Mouse (Mus musculus) B cell, adult 67 days (primary cell): ENCODE measurements around the gene Prl6a1. TPM values are rescaled to one million over a fixed set of nuclear protein-coding genes. Genes with fewer than 3 reads are reported as not detected.

Experiments used
- total RNA-seq, 2 experiments: library from RNA; stranded (reverse); gene quantifications; 4 replicates each; pipeline ENCODE4 v1.2.4; 2023

Prl6a1 gene
- not detected for total RNA-seq

DNA sequence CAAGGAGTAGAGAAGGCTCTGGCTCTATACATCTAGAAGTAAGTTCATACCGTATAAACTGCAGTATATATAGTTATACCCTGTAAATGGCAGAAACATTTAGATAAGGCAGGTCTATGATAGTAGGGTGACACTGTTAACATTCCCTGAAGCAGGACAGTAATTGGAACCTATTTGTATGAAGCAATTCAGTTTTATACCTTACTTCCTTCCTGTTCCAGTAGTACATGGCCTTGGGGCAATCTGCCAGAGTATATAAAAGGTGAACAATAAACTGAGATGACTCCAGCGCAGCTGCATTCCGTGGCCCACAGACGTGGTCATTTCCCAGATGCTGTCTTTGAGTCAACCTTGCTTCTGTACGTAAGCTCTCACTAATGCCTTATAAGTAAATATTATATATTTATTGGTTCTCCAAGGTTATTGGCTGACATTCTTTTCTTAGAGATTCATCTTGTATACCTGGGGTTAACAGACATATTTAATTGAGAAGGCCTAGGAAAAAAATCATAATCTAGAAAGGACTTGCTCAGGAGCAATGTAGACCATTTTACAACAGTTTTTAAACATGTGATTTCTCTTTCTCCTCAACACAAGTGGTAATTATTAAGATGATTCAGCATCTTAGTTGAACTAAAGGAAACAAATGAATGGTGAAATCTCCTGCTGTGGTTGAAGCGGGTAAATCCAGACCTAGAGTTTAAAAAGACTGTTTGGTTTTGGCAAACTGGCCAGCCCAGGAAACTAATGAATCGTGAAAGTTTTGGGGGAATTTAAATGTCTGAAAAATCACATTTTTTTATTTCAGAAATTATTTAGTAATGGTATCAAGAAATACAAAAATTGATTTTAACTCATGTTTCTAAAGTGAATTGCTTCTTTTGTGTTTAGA, at the start of gene Prl6a1:
Prl6a1 (plus strand) TSS at position 294 of the 892 bp plus-strand sequence.

DNA sequence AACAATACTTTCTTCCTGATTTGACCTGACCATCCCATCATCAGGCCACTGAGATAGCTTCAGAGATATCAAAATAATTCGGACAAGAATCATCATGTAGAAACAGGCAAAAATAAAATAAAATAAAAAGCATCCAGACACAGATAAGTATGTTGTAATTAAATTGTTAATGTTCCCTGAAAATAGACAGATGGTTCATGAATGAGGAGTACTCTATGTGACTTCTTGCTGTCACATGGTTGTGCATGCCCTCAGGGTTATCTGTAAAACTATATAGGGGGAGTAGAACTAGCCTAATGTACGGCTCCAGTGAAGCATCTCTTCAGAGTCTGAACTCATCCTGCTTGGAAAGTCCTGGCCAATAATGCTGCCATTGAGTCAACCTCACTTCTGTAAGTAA, 32.9 kb downstream of the Prl6a1 start, which contains the start of gene Prl8a2:
Prl8a2 (plus strand) TSS at position 301 of the 400 bp plus-strand sequence.

Other genes with a start within 250 kb of the Prl6a1 start
- gene Prl3d1, start 218.4 kb upstream of the Prl6a1 start, total RNA-seq, result not detected
- gene Prl3d2, start 190.9 kb upstream of the Prl6a1 start, total RNA-seq, result not detected
- gene Prl3d3, start 155.8 kb upstream of the Prl6a1 start, total RNA-seq, result not detected
- gene Prl3c1, start 116.0 kb upstream of the Prl6a1 start, total RNA-seq, result not detected
- gene Prl3b1, start 70.8 kb upstream of the Prl6a1 start, total RNA-seq, result not detected
- not detected for gene Prl3a1, start 53.2 kb upstream of the Prl6a1 start, total RNA-seq
- not detected for gene Prl8a2, start 33.0 kb downstream of the Prl6a1 start, total RNA-seq
- not detected for gene Prl2b1, start 78.2 kb downstream of the Prl6a1 start, total RNA-seq
- not detected for gene Prl8a6, start 126.1 kb downstream of the Prl6a1 start, total RNA-seq
- not detected for gene Prl8a8, start 200.6 kb downstream of the Prl6a1 start, total RNA-seq